Mouse (Mus musculus): ENCODE results near the gene Sorcs2. TPM values are rescaled to one million over a fixed set of nuclear protein-coding genes. Genes with fewer than 3 reads are reported as not detected.
A peak's percentile ranks its signal among the peaks of the same experiment; 100 is the strongest.

The Sorcs2 gene
- total and polyA plus RNA-seq, 3 experiments, result 0.42 to 1.6 (median 0.46) TPM

DNA sequence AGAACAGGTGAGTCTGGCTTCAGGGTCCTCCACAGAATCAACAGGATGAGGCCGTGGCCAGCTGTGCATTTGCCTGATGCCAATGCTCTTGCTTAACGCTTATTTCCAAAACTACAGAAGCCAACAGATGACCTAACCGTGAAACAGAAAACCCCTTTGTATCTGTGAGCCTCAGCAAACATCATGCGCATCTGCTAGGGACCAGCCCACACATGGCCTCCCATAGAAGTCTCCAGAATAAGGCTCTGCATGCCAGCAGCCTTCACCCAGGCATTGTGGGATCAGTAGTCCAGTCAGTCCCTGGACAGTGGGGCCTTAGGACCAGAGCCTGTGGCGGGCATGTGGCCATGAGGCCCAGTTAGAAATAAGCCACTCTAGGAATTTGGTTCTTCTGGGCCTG, 194.5 kb downstream of the Sorcs2 start:
- Histone ChIP-seq H3K4me3 (replicated peaks in 1 of 3; ENCODE audit: low read depth in 2 of 3, low read length in 2 of 3, poor library complexity in 1 of 3) (no peak overlapping the region), H3K79me2 (replicated peaks; ENCODE audit: control insufficient read depth, extremely low read depth, insufficient read depth, poor library complexity, severe bottlenecking) (no peaks in the 10 kb centered on the region), H3K27me3 (replicated peaks) (peaks cover 88% of the 10 kb centered on the region), H3K4me1 (ENCODE audit: control insufficient read depth in 1 of 2, insufficient read depth in 2 of 2) (peaks cover 21% of the 10 kb centered on the region in 2 experiments), H3K9me3 (replicated peaks; ENCODE audit: low read length) (no peaks in the 10 kb centered on the region), H3K4me2 (ENCODE audit: insufficient read depth, low read depth, poor library complexity, severe bottlenecking) (no peak overlapping the region), H3K36me3 (replicated peaks in 1 of 2; ENCODE audit: control insufficient read depth in 1 of 2, insufficient read depth in 1 of 2, low read length in 1 of 2) (no peaks in the 10 kb centered on the region), H3K9ac (ENCODE audit: insufficient read depth, low read depth) (no peak overlapping the region), H3K27ac (ENCODE audit: insufficient read depth, low read depth) (peak overlapping the region; percentile 35; the same call in 1 of the 2 replicates)
- dilution Hi-C loops (cut with MboI; ENCODE audit: extremely low pct_ligation_motif_present, extremely low pct_unique_long_range_greater_than_20kb, low sequenced_read_pairs), result no loop called here
- in situ Hi-C loops (cut with MboI; ENCODE audit: low pct_ligation_motif_present, low pct_unique_long_range_greater_than_20kb, low sequenced_read_pairs), result loop anchor here (10.0 kb wide), 1 partner anchor 329 kb away; no protein-coding TSS in a partner anchor
- DNase-seq (ENCODE audit: extremely low read depth), result no peak
- TF ChIP-seq RCOR1 (conservative IDR thresholded peaks at IDR 0.05; ENCODE audit: low read depth, low read length) (no peak), KAT2A (IDR thresholded peaks at IDR 0.05; ENCODE audit: insufficient replicate concordance, low read length) (no peak), E2F4 (IDR thresholded peaks at IDR 0.05; ENCODE audit: insufficient replicate concordance, low read depth, low read length) (no peak), ELF1 (IDR thresholded peaks at IDR 0.05; ENCODE audit: low read depth, low read length) (no peak), MYC (IDR thresholded peaks at IDR 0.05; ENCODE audit: low read depth, low read length) (no peak), TCF12 (IDR thresholded peaks at IDR 0.05; ENCODE audit: low read depth, low read length) (no peak), ETS1 (conservative IDR thresholded peaks at IDR 0.05; ENCODE audit: low read depth, low read length) (no peak), MEF2A (IDR thresholded peaks at IDR 0.05; ENCODE audit: borderline replicate concordance, low read depth, low read length) (no peak), ZNF384 (IDR thresholded peaks at IDR 0.05; ENCODE audit: low read depth, low read length) (no peak), HCFC1 (IDR thresholded peaks at IDR 0.05; ENCODE audit: low read depth, low read length) (no peak), ZC3H11A (IDR thresholded peaks at IDR 0.05; ENCODE audit: low read depth, low read length) (no peak), ZMIZ1 (IDR thresholded peaks at IDR 0.05; ENCODE audit: low read depth, low read length) (no peak), MAFK (IDR thresholded peaks at IDR 0.05; ENCODE audit: insufficient replicate concordance, low read length) (no peak), MAX (IDR thresholded peaks at IDR 0.05; ENCODE audit: low read length) (no peak), MXI1 (IDR thresholded peaks at IDR 0.05; ENCODE audit: low read depth, low read length) (no peak), USF1 (IDR thresholded peaks at IDR 0.05; ENCODE audit: low read depth, low read length) (no peak), GABPA (IDR thresholded peaks at IDR 0.05; ENCODE audit: insufficient replicate concordance, low read depth, low read length) (no peak), RAD21 (IDR thresholded peaks at IDR 0.05; ENCODE audit: low read depth, low read length) (no peak), POLR2A (IDR thresholded peaks at IDR 0.05; ENCODE audit: low read depth, low read length) (no peak), PAX5 (IDR thresholded peaks at IDR 0.05; ENCODE audit: low read length) (no peak)

- dilution Hi-C loops (cut with MboI; ENCODE audit: extremely low pct_ligation_motif_present, extremely low pct_unique_long_range_greater_than_20kb, low sequenced_read_pairs), result no loop called here
Measured at GRCm38 (mm10) chr5:36202781-36203180, 195.2 kb downstream of the Sorcs2 start.

More at GRCm38 (mm10) chr5:36202781-36203180, 195.2 kb downstream of the Sorcs2 start:
- H3K36me3 ChIP-seq (replicated peaks in 1 of 2; ENCODE audit: control insufficient read depth in 1 of 2, insufficient read depth in 1 of 2, low read length in 1 of 2), result no peaks in the 10 kb centered on the region
- H3K4me1 ChIP-seq (ENCODE audit: control insufficient read depth in 1 of 2, insufficient read depth in 2 of 2), result peaks cover 21% of the 10 kb centered on the region in 2 experiments
- in situ Hi-C loops (cut with MboI; ENCODE audit: low pct_ligation_motif_present, low pct_unique_long_range_greater_than_20kb, low sequenced_read_pairs), result loop anchor here (10.0 kb wide), 1 partner anchor 328 kb away; no protein-coding TSS in a partner anchor
- no peaks in the 10 kb centered on the region for H3K79me2 ChIP-seq (replicated peaks; ENCODE audit: control insufficient read depth, extremely low read depth, insufficient read depth, poor library complexity, severe bottlenecking)
- peaks cover 87% of the 10 kb centered on the region for H3K27me3 ChIP-seq (replicated peaks)
- H3K9ac ChIP-seq (ENCODE audit: insufficient read depth, low read depth), result no peak overlapping the region
- no peak overlapping the region for H3K4me3 ChIP-seq (replicated peaks in 1 of 3; ENCODE audit: low read depth in 2 of 3, low read length in 2 of 3, poor library complexity in 1 of 3)
- H3K27ac ChIP-seq (ENCODE audit: insufficient read depth, low read depth), result peak overlapping the region; percentile 35; the same call in 1 of the 2 replicates
- H3K9me3 ChIP-seq (replicated peaks; ENCODE audit: low read length), result no peaks in the 10 kb centered on the region
- TF ChIP-seq CHD1 (IDR thresholded peaks at IDR 0.05; ENCODE audit: low read depth, low read length) (peak; percentile 97; the same call in 1 of the 2 replicates), MEF2A (IDR thresholded peaks at IDR 0.05; ENCODE audit: borderline replicate concordance, low read depth, low read length) (peak; percentile 80), IRF4 (IDR thresholded peaks at IDR 0.05; ENCODE audit: low read depth, low read length) (peak; percentile 45; the same call in 1 of the 2 replicates), POLR2AphosphoS2 (IDR thresholded peaks at IDR 0.05; ENCODE audit: low read depth, low read length) (no peak)
- no peak overlapping the region; the same call in 1 of the 2 replicates for H3K4me2 ChIP-seq (ENCODE audit: insufficient read depth, low read depth, poor library complexity, severe bottlenecking)
- no peak for DNase-seq (ENCODE audit: extremely low read depth)

Measured in CH12.LX (cell line).